Mouse (Mus musculus) small intestine, adult 2 months (tissue): Measurements from ENCODE around the gene Msi2. TPM values are rescaled to one million over a fixed set of nuclear protein-coding genes. Genes with fewer than 3 reads are reported as not detected.

Experiments used
- H3K27ac ChIP-seq: fragments of 200-500 bp; 2 replicates; pipeline ENCODE4 v1.5.1; 2012; ENCODE audit warnings: low read depth, low read length, control low read depth, inconsistent platforms; ENCODE audit not compliant: insufficient read depth
- H3K27me3 ChIP-seq: fragments of 200-500 bp; 2 replicates; pipeline ENCODE4 v1.6.1; 2012; ENCODE audit warnings: mild to moderate bottlenecking, moderate library complexity, low read length, inconsistent platforms; ENCODE audit not compliant: control insufficient read depth, insufficient read depth
- H3K36me3 ChIP-seq: fragments of 200-500 bp; 2 replicates; pipeline ENCODE4 v1.6.1; 2012; ENCODE audit warnings: mild to moderate bottlenecking, low read length, control low read depth, inconsistent platforms; ENCODE audit not compliant: control insufficient read depth, insufficient read depth
- H3K4me1 ChIP-seq: fragments of 200-500 bp; 2 replicates; pipeline ENCODE4 v1.6.1; 2012; ENCODE audit warnings: low read length, inconsistent platforms, mixed read lengths; ENCODE audit not compliant: control insufficient read depth, insufficient read depth, insufficient read length
- H3K4me3 ChIP-seq: fragments of 200-500 bp; 2 replicates; pipeline ENCODE4 v1.5.1; 2012; ENCODE audit warnings: low read depth, mild to moderate bottlenecking, control low read depth, inconsistent platforms, low read length, moderate library complexity
- CTCF ChIP-seq: fragments of 200-500 bp; IDR thresholded peaks from 2 replicates; pipeline ENCODE4 v1.5.1; 2012; ENCODE audit warnings: low read depth, mild to moderate bottlenecking, control low read depth, inconsistent platforms, low read length, moderate library complexity, mixed read lengths; ENCODE audit not compliant: insufficient replicate concordance, insufficient read length; ENCODE audit errors: extremely low read depth
- POLR2A ChIP-seq: fragments of 200-500 bp; IDR thresholded peaks from 2 replicates; pipeline ENCODE4 v1.6.1; 2012; ENCODE audit warnings: low read depth, mild to moderate bottlenecking, control low read depth, inconsistent platforms, low read length, moderate library complexity
- WGBS: fragments of 180-500 bp; shearing (Covaris S2); methylation state at CpG from one replicate; pipeline ENCODE4 v1.1.7; 2018; 5-methylcytosine and 5-hydroxymethylcytosine counted together
- polyA plus RNA-seq: library from polyadenylated mRNA; depleted of rRNA; stranded (reverse); fragments of >200 nt; gene quantifications from 2 replicates; pipeline ENCODE4 v1.2.3, GENCODE M21; 2012

The Msi2 gene
- polyA plus RNA-seq, 1 experiment = 8.8 TPM

- no peak overlapping the region for H3K27ac ChIP-seq
- 89% methylated on average over 3 of the region's 3 CpGs for WGBS
- no peaks in the 10 kb centered on the region for H3K36me3 ChIP-seq
- no peak overlapping the region for H3K4me3 ChIP-seq
- no peaks in the 10 kb centered on the region for H3K27me3 ChIP-seq
- TF ChIP-seq CTCF = no peak
- no peak for TF ChIP-seq POLR2A
- peaks cover 3% of the 10 kb centered on the region; the same call in 1 of the 2 replicates for H3K4me1 ChIP-seq
These were observed 200.0 kb downstream of the Msi2 start for GRCm38 (mm10) chr11:88518361-88518760.

DNA sequence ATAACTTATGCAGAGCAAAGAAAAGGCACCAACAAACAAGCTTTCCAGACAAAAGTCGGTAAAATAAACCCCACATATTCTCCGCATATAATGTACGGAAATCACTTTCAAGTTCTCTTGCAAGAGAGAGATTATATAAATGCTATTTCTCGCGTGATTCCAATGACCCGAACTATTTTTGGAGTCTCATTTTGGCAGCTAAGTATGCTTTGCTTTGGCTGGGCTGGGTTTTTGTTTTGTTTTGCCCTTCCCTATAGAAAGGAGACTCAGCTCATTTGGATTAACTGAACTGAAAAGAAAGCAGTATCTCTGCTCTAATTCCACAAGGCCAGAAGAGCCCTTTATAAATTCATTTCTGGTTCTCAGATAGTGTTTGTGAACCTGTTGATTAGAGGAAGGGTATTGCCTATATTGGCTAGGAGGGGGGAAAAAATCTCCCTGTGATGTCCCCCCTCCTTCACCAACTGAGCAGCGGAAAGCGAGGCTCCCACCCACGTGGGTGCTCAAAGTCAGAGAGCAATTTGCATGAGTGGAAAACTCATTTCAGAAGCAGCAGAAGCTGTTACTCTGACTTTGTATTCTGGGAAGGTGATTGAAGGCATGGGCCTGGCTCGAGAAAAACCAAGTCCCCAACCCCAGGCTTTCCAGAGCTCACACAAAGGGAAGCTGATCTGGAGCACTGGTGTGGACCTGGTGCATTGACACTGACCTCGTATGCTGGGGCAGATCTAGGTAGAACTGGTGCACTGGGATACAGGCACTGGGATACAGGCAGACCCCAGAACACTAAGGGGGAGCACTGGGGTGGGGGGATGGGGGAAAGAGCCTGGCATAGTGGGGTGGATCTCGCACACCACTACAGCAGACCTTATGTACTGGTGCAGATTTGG is 201.5 kb downstream of the Msi2 start:
- H3K27ac ChIP-seq = no peak overlapping the region
- 80% methylated on average over 12 of the region's 12 CpGs for WGBS

GRCm38 (mm10) chr11:88515736-88516583 is 202.4 kb downstream of the Msi2 start:
- WGBS = 72% methylated on average over 6 of the region's 6 CpGs
- peaks cover 3% of the 10 kb centered on the region; the same call in 1 of the 2 replicates for H3K4me1 ChIP-seq
- H3K27ac ChIP-seq = no peak overlapping the region

More for the DNA sequence above, 201.5 kb downstream of the Msi2 start:
- Histone ChIP-seq H3K4me3 (no peak overlapping the region), H3K36me3 (no peaks in the 10 kb centered on the region), H3K4me1 (peaks cover 3% of the 10 kb centered on the region; the same call in 1 of the 2 replicates), H3K27me3 (no peaks in the 10 kb centered on the region)
- TF ChIP-seq CTCF (no peak), POLR2A (no peak)

GRCm38 (mm10) chr11:88515267-88515666 is 203.0 kb downstream of the Msi2 start:
- Histone ChIP-seq H3K27me3 (no peaks in the 10 kb centered on the region), H3K36me3 (no peaks in the 10 kb centered on the region), H3K4me1 (peaks cover 3% of the 10 kb centered on the region; the same call in 1 of the 2 replicates), H3K27ac (no peak overlapping the region), H3K4me3 (no peak overlapping the region)
- TF ChIP-seq POLR2A = no peak
- WGBS = 94% methylated on average over 2 of the region's 2 CpGs

More at GRCm38 (mm10) chr11:88515736-88516583, 202.4 kb downstream of the Msi2 start:
- no peaks in the 10 kb centered on the region for H3K27me3 ChIP-seq
- H3K36me3 ChIP-seq = no peaks in the 10 kb centered on the region
- TF ChIP-seq CTCF (no peak), POLR2A (no peak)
- H3K4me3 ChIP-seq = no peak overlapping the region

DNA sequence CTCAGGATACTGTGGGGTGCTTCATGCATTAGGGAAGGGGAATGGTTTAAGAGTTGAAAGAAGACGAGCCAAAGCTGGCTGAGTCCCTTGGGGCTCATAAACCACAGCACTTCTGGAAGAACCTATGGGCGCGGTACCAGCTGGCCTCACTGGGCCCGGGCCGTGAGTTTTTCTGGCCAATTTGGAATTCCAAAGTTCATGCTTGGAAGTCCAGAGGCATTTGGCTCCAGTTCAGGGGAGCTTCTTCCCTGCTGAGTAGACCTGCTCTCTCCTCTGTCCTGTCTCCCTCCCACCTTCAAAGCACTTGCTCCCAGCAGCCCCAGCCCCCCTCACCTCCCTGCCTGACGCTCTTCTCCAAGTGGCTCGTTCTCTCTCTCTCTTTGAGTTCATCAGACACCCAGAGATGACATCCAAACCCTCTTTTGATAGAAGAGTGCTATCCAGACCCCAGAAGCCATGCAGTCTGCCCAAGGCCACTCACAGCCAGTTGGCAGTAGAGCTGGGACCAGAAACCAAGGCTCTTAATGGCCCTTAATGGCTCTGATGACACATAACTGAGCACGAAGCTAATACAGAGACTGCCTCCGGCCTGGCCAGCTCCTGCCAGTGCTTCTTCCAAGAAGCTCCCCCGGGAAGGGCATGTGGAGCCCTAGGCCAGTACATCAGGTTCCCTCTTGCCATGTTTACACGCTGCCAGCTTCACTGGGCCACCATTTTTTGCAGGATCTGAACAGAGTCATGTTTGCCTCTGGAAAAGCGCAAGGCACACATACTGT is 204.0 kb downstream of the Msi2 start:
- peaks cover 3% of the 10 kb centered on the region; the same call in 1 of the 2 replicates for H3K4me1 ChIP-seq
- no peak overlapping the region for H3K27ac ChIP-seq
- H3K27me3 ChIP-seq = no peaks in the 10 kb centered on the region
- H3K4me3 ChIP-seq = no peak overlapping the region
- WGBS = 66% methylated on average over 12 of the region's 12 CpGs
- no peaks in the 10 kb centered on the region for H3K36me3 ChIP-seq
- no peak for TF ChIP-seq POLR2A
- no peak for TF ChIP-seq CTCF

DNA sequence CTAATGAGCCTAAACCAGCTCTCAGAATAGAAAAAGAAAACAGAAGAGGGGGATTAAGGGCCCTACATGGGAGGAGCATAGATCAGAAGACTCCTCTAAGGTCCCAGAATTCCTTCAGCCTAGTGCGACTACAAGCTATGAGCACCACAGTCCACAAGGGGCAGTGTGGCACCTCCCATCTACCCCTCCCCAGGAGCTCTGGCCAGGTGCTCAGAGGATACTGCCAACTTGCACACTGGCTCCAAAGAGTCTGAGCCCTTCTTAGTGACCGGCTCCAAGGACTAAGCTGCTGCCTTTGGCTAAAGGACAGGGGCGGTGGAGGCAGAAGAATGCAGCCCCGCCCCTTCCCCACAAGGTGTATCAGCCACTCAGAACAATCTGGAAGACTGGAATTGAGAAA is 205.7 kb downstream of the Msi2 start:
- TF ChIP-seq CTCF = peak; percentile 67; the same call in 1 of the 2 replicates
- TF ChIP-seq POLR2A = no peak
- Histone ChIP-seq H3K27ac (no peak overlapping the region), H3K36me3 (no peaks in the 10 kb centered on the region), H3K27me3 (no peaks in the 10 kb centered on the region), H3K4me1 (peaks cover 3% of the 10 kb centered on the region; the same call in 1 of the 2 replicates), H3K4me3 (no peak overlapping the region)
- WGBS = 34% methylated on average over 4 of the region's 4 CpGs
